In genomic region chr3:19953865-19954264, GRCm38 (mm10) we compare ENCODE assay signal across 8 mouse cellular contexts. TPM values are rescaled to one million over a fixed set of nuclear protein-coding genes. Genes with fewer than 3 reads are reported as not detected.
DNase-seq lines count a peak whose midpoint lies in the region; TF ChIP-seq lines count a peak whose summit lies in the region.
"Had no signal": no experiment of that assay in that cellular context is flagged by ENCODE, and none has a peak within 500 bp of the region (broad histone marks: within the 10 kb centered on the region; RNA-seq: fewer than 3 reads in every experiment).

No protein-coding gene starts in this region.

- no peaks in the 10 kb centered on the region for H3K27me3 ChIP-seq in hindbrain, embryonic 10.5 days (ENCODE audit: insufficient read depth, poor library complexity, severe bottlenecking)

- intact Hi-C loops in left cerebral cortex, postnatal 25 days (cut with DNase I) = no loop called here

- peak; percentile 17 for DNase-seq in R1 (ENCODE audit: low read depth, low spot score)
- peak; percentile 5 to 9 for DNase-seq in frontal cortex, postnatal 10 days (ENCODE audit: low spot score in 2 of 2)
- DNase-seq in hindbrain, embryonic 10.5 days (ENCODE audit: low spot score) = peak; percentile 43
- DNase-seq in left cerebral cortex, postnatal 25 days (ENCODE audit: low spot score in 2 of 2) = peak; percentile 2 to 19
- peak; percentile 30 for DNase-seq in mesoderm, embryonic 11.5 days (ENCODE audit: low read depth, low spot score)
- peak; percentile 9 for DNase-seq in urinary bladder, postnatal 25 days (ENCODE audit: low spot score)

- H3K4me3 ChIP-seq in bone marrow macrophage, adult 2 months (ENCODE audit: insufficient read depth, low read length) = no peak overlapping the region
- H3K4me3 ChIP-seq in hindbrain, embryonic 10.5 days = no peak overlapping the region

- peak overlapping the region; percentile 72 for H3K27ac ChIP-seq in bone marrow macrophage, adult 2 months (ENCODE audit: insufficient read depth, low read depth, low read length)
- peak overlapping the region; percentile 67; the same call in 1 of the 2 replicates for H3K27ac ChIP-seq in hindbrain, embryonic 10.5 days
- H3K27ac ChIP-seq: macrophage had no signal

- no peak for TF ChIP-seq CTCF in bone marrow macrophage, adult 2 months (IDR thresholded peaks at IDR 0.05; ENCODE audit: low read depth, low read length)

- H3K9me3 ChIP-seq in hindbrain, embryonic 10.5 days = no peaks in the 10 kb centered on the region

- 11% methylated on average over 3 of the region's 3 CpGs for WGBS in hindbrain, embryonic 10.5 days

- peaks cover 35% of the 10 kb centered on the region for H3K4me1 ChIP-seq in bone marrow macrophage, adult 2 months (ENCODE audit: control insufficient read depth, insufficient read depth, low read length)
- H3K4me1 ChIP-seq in hindbrain, embryonic 10.5 days (replicated peaks) = peaks cover 48% of the 10 kb centered on the region

- no peak for TF ChIP-seq POLR2A in bone marrow macrophage, adult 2 months (IDR thresholded peaks at IDR 0.05; ENCODE audit: borderline replicate concordance, low read depth, low read length)

- no peaks in the 10 kb centered on the region for H3K36me3 ChIP-seq in hindbrain, embryonic 10.5 days

RNA-seq across cellular contexts. Expression of gene Cp, which starts 3.0 kb away (rescaled TPM):
- 19.1 and 33.5 TPM in 2 replicates for polyA plus RNA-seq in bone marrow macrophage, adult 2 months (2012; ENCODE audit: insufficient read depth, insufficient read length, missing spikeins)
- polyA plus RNA-seq in hindbrain, embryonic 10.5 days (2016; fragmentation: Nextera tagmentation; extraction: Ambion mirVana) = 5.6 and 11.4 TPM in 2 replicates
- 10 to 100 TPM; 11.2 to 13.4 TPM for total RNA-seq in left cerebral cortex, postnatal 25 days (2021)
